Mouse (Mus musculus) hindbrain, embryonic 13.5 days (tissue): ENCODE measurements around the gene Sec31a. TPM values are rescaled to one million over a fixed set of nuclear protein-coding genes. Genes with fewer than 3 reads are reported as not detected.

ENCODE experiments used
- ATAC-seq: fragments of 200-750 bp; cut with Nextera tagmentation; 2 replicates; pipeline ENCODE4 v1.8.0; 2017; ENCODE audit warnings: moderate TSS enrichment; ENCODE audit not compliant: low FRiP score
- H3K27ac ChIP-seq: fragments of 300-500 bp; sonication (generic); 2 replicates; pipeline ENCODE4 v1.5.1; 2015; ENCODE audit warnings: inconsistent platforms, mild to moderate bottlenecking, moderate library complexity
- H3K27me3 ChIP-seq: fragments of 300-500 bp; sonication (generic); 2 replicates; pipeline ENCODE4 v1.6.1; 2015; ENCODE audit warnings: mild to moderate bottlenecking, inconsistent platforms
- H3K36me3 ChIP-seq: fragments of 300-500 bp; sonication (generic); 2 replicates; pipeline ENCODE4 v1.6.1; 2015; ENCODE audit warnings: mild to moderate bottlenecking, inconsistent platforms
- H3K4me1 ChIP-seq: fragments of 300-500 bp; sonication (generic); replicated peaks from 2 replicates; pipeline ENCODE4 v1.6.1; 2015; ENCODE audit warnings: inconsistent platforms
- H3K4me2 ChIP-seq: fragments of 300-500 bp; sonication (generic); 2 replicates; pipeline ENCODE4 v1.6.1; 2015; ENCODE audit warnings: inconsistent platforms, mild to moderate bottlenecking, moderate library complexity
- H3K4me3 ChIP-seq: fragments of 300-500 bp; sonication (generic); 2 replicates; pipeline ENCODE4 v1.5.1; 2015; ENCODE audit warnings: mild to moderate bottlenecking, inconsistent platforms
- H3K9ac ChIP-seq: fragments of 300-500 bp; sonication (generic); 2 replicates; pipeline ENCODE4 v1.6.1; 2015; ENCODE audit warnings: mild to moderate bottlenecking, inconsistent platforms
- H3K9me3 ChIP-seq: fragments of 300-500 bp; sonication (generic); 2 replicates; pipeline ENCODE4 v1.6.1; 2016; ENCODE audit warnings: inconsistent platforms
- WGBS: fragments of 180-500 bp; shearing (Covaris S2); methylation state at CpG from one replicate; pipeline ENCODE4 v1.1.7; 2015; 5-methylcytosine and 5-hydroxymethylcytosine counted together
- polyA plus RNA-seq: library from polyadenylated mRNA; unstranded; fragments of >200 nt; fragmentation: Nextera tagmentation; extraction: Ambion mirVana; gene quantifications from 2 replicates; pipeline ENCODE4 v1.2.1, GENCODE M21; 2015

The Sec31a gene
- polyA plus RNA-seq: 95.9 and 98.2 TPM in 2 replicates

DNA sequence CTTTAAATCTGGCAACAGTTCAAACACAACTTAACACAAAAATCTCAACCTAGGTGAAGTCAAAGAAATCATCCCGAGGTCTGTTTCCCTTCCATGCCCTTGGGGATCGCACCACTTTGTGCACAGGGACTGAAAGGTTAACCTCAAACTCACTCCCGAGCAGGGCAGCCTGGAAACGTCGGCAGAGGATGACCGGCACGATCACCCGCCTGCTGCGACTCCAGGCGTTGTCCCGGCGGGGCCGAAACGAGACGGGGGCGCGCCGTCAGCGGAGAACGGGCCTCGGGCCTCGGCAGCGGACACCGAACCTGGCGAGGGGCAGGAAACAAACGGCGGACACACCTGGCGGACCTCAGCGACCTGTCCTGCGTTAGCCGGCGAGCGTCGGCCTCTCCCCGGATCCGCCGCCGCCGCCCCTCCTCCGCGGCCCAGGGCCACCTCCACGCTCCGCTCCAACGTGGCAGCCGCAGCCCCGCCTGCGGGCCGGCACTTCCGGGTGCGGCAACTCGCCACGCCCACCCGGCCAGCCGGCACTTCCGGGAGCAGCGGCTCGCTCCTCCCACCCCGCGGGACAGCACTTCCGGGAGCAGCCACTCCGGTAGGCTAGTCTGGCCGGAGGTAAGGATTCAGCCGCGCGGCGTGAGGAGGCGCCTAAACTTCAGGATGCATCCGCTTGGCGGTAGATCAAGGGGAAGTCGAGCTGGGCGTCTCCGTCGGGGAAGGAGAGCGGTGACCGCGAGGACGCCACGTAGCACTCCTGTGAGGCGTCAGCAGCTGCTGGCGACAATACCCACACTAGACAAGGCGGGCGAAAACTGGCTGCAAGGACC, at the start of gene Sec31a:
Sec31a (minus strand) TSS at position 474 of the 830 bp plus-strand sequence.
- ATAC-seq: peak; percentile 97
- Histone ChIP-seq H3K9ac (peak within 1 kb of the TSS; percentile 88), H3K27me3 (no peaks in the 10 kb centered on the region), H3K9me3 (no peaks in the 10 kb centered on the region), H3K27ac (peak within 1 kb of the TSS; percentile 89), H3K4me3 (peak within 1 kb of the TSS; percentile 89), H3K4me1 (peaks cover 25% of the 10 kb centered on the region), H3K36me3 (peaks cover 26% of the 10 kb centered on the region), H3K4me2 (peak within 1 kb of the TSS; percentile 73)
- under 1% methylated on average over 56 of the region's 82 CpGs for WGBS

DNA sequence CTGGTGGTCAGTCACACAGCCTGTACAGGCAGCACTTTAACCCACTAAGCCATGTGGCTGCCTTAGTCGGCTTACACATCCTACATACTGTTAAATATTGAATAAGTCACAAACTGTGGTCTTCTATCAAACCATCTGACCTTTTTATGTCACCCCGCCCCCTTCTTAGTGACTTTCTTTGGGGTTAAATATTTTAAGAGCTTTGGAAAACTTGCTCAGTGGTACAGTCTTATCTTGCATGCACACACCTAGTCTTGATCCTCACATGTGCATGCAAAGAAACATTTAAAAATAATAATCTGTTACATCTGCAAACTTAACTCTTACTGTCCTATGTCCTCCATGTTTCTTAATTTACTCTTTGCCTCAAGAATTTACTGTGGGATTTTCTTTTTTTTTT, 46.3 kb upstream of the Sec31a start:
- ATAC-seq: no peak
- Histone ChIP-seq H3K27ac (no peak overlapping the region), H3K36me3 (peaks cover 36% of the 10 kb centered on the region), H3K4me2 (no peak overlapping the region), H3K9me3 (no peaks in the 10 kb centered on the region), H3K4me1 (no peaks in the 10 kb centered on the region), H3K4me3 (no peak overlapping the region), H3K9ac (no peak overlapping the region), H3K27me3 (no peaks in the 10 kb centered on the region)
- 100% methylated on average over 2 of the region's 2 CpGs for WGBS

DNA sequence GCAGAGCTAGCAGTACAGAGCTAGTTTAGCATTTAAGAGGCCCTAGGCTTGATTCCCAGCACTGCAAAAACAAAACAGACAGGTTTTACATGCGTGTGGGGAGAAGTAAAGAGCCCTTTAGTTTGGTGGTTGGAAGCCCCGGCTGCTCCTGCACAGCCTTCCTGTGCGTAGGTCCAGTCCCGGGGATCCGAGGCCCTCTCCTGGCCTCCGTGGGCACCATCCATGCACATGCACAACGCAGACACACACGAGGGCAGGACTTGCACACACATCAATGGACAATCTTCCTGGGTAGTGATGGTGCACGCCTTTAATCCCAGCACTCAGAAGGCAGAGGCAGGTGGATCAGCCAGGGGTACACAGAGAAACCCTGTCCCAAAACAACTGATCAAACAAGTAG, 45.5 kb upstream of the Sec31a start:
- Histone ChIP-seq H3K4me3 (no peak overlapping the region), H3K4me1 (no peaks in the 10 kb centered on the region), H3K27me3 (no peaks in the 10 kb centered on the region), H3K36me3 (peaks cover 40% of the 10 kb centered on the region), H3K9ac (no peak overlapping the region), H3K9me3 (no peaks in the 10 kb centered on the region), H3K4me2 (no peak overlapping the region), H3K27ac (no peak overlapping the region)
- WGBS: 94% methylated on average over 9 of the region's 9 CpGs
- ATAC-seq: no peak

DNA sequence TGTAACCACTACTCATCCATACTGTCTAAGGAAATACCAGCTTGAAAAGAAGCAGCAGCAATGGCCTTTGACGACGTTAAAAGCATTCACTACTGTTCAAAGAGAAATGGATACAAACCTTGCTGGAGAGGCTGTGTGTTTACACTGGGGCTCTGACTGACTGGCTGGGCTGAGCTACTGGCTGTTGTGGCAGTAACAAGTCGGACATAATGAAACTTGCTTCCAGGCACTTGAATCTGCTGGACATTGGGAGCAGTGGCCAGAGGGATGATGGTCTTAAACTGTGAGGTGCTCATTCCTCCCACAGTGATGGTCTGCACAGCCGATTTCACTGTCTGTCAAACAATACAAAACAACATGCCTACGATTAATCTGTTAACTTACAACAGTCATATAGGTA, 43.4 kb upstream of the Sec31a start:
- H3K27ac ChIP-seq: no peak overlapping the region
- H3K4me2 ChIP-seq: no peak overlapping the region
- H3K9me3 ChIP-seq: no peaks in the 10 kb centered on the region
- ATAC-seq: no peak
- no peaks in the 10 kb centered on the region for H3K27me3 ChIP-seq
- peaks cover 47% of the 10 kb centered on the region for H3K36me3 ChIP-seq
- 94% methylated on average over 5 of the region's 5 CpGs for WGBS
- H3K4me3 ChIP-seq: no peak overlapping the region
- H3K4me1 ChIP-seq: no peaks in the 10 kb centered on the region
- no peak overlapping the region for H3K9ac ChIP-seq

DNA sequence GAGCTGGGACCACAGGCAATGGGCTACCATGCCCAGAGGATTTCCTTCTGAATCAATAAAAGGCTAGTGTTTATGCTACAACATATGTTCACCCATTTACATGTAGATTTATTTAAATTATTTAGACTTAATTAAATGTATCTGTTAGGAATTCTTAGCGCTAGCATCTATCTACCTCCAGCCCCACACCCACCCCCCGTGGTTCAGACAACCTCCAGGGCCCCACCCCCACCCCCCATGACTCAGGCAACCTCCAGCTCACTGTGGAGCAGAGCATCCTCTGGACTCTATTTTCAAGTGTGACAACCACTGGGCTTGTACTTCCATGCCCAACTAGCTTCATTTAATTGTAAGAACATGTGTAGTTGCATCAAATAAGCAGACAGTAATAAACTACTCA, 35.8 kb upstream of the Sec31a start:
- Histone ChIP-seq H3K4me3 (no peak overlapping the region), H3K27me3 (no peaks in the 10 kb centered on the region), H3K27ac (no peak overlapping the region), H3K4me1 (no peaks in the 10 kb centered on the region), H3K9ac (no peak overlapping the region), H3K9me3 (no peaks in the 10 kb centered on the region), H3K36me3 (peaks cover 49% of the 10 kb centered on the region), H3K4me2 (no peak overlapping the region)
- 53% methylated on average over 2 of the region's 2 CpGs for WGBS
- no peak for ATAC-seq

DNA sequence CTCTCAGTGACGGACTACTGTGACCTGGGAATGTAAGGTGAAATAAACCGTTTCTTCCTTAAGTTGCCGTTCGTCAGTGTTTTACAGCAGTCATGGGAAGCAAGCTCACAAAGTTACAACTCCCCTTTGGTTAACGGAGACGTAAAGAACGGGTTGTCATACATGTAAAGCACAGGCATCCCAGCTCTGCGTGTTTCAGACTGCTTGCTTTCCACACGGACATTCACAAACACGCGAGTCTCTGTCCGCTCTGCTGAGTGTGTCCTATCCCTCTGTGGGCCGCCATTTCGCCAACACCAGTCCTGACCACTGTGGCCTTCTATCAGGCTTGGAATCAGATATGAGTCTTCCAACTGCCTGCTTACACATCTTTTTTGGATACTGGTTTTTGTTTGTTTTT, 22.8 kb upstream of the Sec31a start:
- Histone ChIP-seq H3K4me2 (no peak overlapping the region), H3K9me3 (no peaks in the 10 kb centered on the region), H3K27me3 (no peaks in the 10 kb centered on the region), H3K4me1 (no peaks in the 10 kb centered on the region), H3K9ac (no peak overlapping the region), H3K27ac (no peak overlapping the region), H3K36me3 (peaks cover 23% of the 10 kb centered on the region), H3K4me3 (no peak overlapping the region)
- no peak for ATAC-seq
- WGBS: 97% methylated on average over 14 of the region's 14 CpGs

DNA sequence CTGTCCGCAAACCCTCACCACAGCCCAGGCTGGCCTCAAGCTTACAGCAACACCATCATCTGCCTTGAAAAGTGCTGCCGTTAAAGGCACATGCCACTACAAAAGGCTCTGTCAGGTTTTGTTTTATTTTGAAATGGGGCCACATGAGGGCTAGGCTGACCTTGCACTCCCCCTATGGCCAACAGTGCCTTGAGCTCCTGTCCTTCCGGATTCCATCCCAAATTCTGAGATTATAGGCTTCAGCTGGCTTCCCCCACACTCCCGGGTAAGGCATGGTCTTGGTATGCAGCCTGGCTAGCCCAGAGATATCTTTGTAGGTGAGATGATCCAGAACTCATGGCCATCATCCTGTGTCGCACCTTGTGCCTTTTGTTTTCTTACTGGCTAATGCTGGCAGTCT, 21.9 kb upstream of the Sec31a start:
- Histone ChIP-seq H3K4me2 (no peak overlapping the region), H3K9me3 (no peaks in the 10 kb centered on the region), H3K4me1 (no peaks in the 10 kb centered on the region), H3K4me3 (no peak overlapping the region), H3K9ac (no peak overlapping the region), H3K27ac (no peak overlapping the region), H3K36me3 (peaks cover 19% of the 10 kb centered on the region), H3K27me3 (no peaks in the 10 kb centered on the region)
- ATAC-seq: no peak
- 96% methylated on average over 5 of the region's 5 CpGs for WGBS

DNA sequence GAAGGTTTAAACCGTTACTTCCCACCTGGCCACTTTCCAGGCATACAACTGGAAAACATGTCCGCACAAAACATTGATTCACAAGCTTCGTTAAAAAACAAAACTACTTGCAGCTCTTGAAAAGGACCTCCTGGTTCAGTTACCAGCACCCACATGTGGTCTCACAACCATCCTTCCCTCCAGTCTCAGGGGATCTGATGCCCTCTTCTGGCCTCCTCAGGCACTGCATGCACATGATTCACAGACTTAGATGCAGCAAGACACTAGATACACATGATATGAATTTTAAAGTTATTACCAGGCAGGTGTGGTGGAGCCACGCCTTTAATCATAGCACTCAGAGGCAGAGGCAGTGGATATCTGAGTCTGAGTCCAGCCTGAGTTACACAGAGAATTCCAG, 21.1 kb upstream of the Sec31a start:
- no peak overlapping the region for H3K4me2 ChIP-seq
- over 99% methylated on average over 4 of the region's 4 CpGs for WGBS
- no peaks in the 10 kb centered on the region for H3K27me3 ChIP-seq
- peaks cover 18% of the 10 kb centered on the region for H3K36me3 ChIP-seq
- no peak overlapping the region for H3K4me3 ChIP-seq
- no peaks in the 10 kb centered on the region for H3K9me3 ChIP-seq
- ATAC-seq: no peak
- no peak overlapping the region for H3K27ac ChIP-seq
- H3K4me1 ChIP-seq: no peaks in the 10 kb centered on the region
- no peak overlapping the region for H3K9ac ChIP-seq

DNA sequence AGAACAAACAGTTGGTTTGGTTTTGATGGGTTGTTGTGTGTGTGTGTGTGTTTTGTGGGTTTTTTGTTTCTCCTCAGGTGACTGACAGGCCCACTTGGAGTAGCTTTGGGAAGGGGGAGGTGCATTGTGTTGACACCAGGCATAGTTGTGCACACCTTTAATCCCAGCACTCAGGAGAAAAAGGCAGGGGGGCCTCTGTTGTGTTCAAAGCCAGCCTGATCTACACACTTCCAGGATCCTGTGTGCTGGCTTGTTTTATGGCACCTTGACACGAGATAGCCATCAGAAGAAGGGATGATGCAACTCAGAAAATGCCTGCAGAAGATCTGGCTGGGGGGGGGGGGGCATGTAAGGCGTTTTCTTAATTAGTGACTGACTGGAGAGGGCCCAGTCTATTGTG, 14.9 kb upstream of the Sec31a start:
- H3K27ac ChIP-seq: no peak overlapping the region
- H3K9ac ChIP-seq: no peak overlapping the region
- no peaks in the 10 kb centered on the region for H3K9me3 ChIP-seq
- H3K27me3 ChIP-seq: no peaks in the 10 kb centered on the region
- ATAC-seq: no peak
- peaks cover 19% of the 10 kb centered on the region for H3K36me3 ChIP-seq
- H3K4me1 ChIP-seq: peaks cover 37% of the 10 kb centered on the region
- no peak overlapping the region for H3K4me3 ChIP-seq
- WGBS: 76% methylated on average over 2 of the region's 2 CpGs
- peak overlapping the region; percentile 83; the same call in 1 of the 2 replicates for H3K4me2 ChIP-seq

DNA sequence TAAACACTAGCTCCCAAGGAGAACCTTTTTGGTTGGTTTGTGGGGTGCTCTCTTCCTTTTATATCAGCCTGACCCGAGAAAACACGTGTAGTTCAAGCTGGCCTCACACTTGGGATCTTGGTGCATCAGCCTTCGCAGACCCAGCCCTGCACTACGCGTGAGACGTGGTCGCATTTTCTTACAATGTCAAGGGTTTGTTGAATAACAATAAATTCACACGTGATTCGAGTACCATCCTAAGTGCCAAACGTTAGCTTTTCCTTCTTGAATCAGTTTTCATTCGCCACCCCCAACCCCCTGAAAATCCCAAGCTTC, 14.0 kb upstream of the Sec31a start:
- Histone ChIP-seq H3K9me3 (no peaks in the 10 kb centered on the region), H3K9ac (peak overlapping the region; percentile 89), H3K4me3 (peak overlapping the region; percentile 83), H3K27ac (peak overlapping the region; percentile 96), H3K4me1 (peaks cover 46% of the 10 kb centered on the region), H3K36me3 (peaks cover 29% of the 10 kb centered on the region), H3K27me3 (no peaks in the 10 kb centered on the region), H3K4me2 (peak overlapping the region; percentile 83)
- 3% methylated on average over 11 of the region's 11 CpGs for WGBS
- ATAC-seq: peak; percentile 11; the same call in 1 of the 2 replicates

DNA sequence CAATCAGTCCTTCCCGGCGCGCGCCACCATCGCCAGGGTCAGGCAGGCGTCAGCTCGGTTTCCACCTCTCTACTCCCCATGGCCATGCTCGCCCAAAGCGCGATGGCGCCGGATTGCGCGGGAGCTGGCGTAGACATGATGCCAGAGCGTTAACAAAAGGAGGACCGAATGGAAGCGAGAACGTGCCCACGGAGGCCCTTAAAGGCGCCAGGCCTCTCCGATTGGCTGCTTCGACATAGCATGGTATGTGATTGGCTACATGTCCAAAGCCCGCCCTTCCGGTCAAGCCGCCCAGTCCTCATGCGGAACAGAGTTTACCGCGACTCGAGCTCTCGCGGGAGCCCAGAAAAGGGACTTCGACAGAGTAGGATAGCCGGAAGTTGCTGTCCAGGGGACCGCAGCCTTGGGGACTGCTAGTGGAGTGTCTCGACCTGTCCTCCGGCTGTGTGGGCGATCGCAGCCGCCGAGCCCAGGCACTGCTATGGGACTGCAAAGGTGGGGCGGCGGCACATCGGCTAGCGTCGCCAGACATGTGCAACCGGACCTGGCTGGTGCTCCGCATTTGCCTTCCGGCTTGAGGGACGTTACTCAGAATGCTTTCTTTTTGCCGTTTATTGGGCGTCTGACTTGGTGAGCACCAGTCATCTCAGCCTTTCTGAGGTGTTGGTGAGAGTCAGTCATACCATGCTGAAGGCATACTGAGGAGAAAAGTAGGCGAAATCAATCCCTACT, 13.5 kb upstream of the Sec31a start:
- Histone ChIP-seq H3K9me3 (no peaks in the 10 kb centered on the region), H3K27me3 (no peaks in the 10 kb centered on the region), H3K27ac (peak overlapping the region; percentile 96), H3K36me3 (peaks cover 34% of the 10 kb centered on the region), H3K9ac (peak overlapping the region; percentile 93), H3K4me2 (peak overlapping the region; percentile 94), H3K4me1 (peaks cover 51% of the 10 kb centered on the region), H3K4me3 (peak overlapping the region; percentile 83)
- peak; percentile 99 for ATAC-seq
- under 1% methylated on average over 53 of the region's 53 CpGs for WGBS

DNA sequence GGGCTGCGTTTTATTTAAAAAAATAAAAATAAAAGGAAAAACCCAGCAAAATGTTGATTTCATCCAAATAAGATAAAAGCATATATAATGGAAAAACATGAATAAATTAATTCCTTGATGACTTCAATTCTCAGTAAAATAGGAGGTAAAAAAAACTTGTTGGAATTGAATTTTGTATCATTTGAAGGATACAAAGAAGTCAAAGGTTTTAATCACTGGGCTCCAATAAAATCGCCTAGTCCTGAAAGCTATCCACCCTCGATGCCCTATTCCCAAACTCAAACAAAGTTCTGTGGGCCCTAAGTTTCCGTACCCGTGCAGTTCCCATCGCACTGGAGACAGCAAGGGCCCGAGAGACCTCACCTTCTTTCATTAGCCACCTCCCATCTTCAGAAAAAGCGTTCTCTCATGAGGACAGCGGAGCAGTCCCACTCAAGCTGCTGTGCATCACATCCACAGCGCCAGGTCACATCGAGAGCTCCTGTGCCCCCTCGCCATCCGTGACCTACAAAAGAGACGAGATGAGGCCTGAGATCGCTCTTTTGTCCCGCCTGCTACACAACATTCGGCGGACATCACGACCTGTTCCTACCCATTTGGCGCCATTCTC, 12.8 kb upstream of the Sec31a start:
- Histone ChIP-seq H3K4me2 (peak overlapping the region; percentile 94), H3K9me3 (no peaks in the 10 kb centered on the region), H3K36me3 (peaks cover 41% of the 10 kb centered on the region), H3K4me1 (peaks cover 58% of the 10 kb centered on the region), H3K4me3 (peak overlapping the region; percentile 83), H3K27me3 (no peaks in the 10 kb centered on the region), H3K27ac (peak overlapping the region; percentile 96), H3K9ac (peak overlapping the region; percentile 93)
- peak; percentile 65 for ATAC-seq
- under 1% methylated on average over 20 of the region's 20 CpGs for WGBS
